Mouse (Mus musculus) erythroblast, embryonic 14.5 days (primary cell): Measurements from ENCODE around the gene Ppp3ca.

Experiments used
- GATA1 ChIP-seq: IDR thresholded peaks from 2 replicates; pipeline ENCODE4 v1.6.1; 2012; ENCODE audit warnings: low read length, inconsistent platforms, mixed read lengths
- TAL1 ChIP-seq: IDR thresholded peaks from 3 replicates; pipeline ENCODE4 v1.6.1; 2012; ENCODE audit warnings: low read length, inconsistent platforms, mixed read lengths

DNA sequence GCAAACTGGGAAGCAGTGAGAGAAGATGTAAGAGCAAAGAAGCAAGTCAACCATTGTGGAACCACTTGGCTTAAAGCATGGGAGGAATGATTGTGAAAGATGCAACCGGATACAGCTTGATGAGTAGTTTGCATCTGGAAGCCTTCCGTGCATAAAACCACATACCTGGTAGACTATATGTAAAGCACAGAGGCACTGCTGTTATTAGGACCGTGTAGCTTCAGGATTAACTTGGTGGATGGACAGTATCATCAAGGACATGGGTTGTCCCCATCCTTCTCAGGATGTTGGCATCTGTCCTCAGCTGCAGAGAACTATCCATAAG is 271.6 kb downstream of the Ppp3ca start:
- TF ChIP-seq GATA1 (no peak), TAL1 (no peak)
